Mouse (Mus musculus) heart, postnatal 0 days (tissue): ENCODE results near the gene Pdia6.

Experiments
- CTCF ChIP-seq: IDR thresholded peaks from 2 replicates; pipeline ENCODE4 v1.5.1; 2016; ENCODE audit warnings: antibody characterized with exemption, control low read depth, low read depth
- EP300 ChIP-seq: IDR thresholded peaks from 2 replicates; pipeline ENCODE4 v1.6.1; 2016; ENCODE audit warnings: antibody characterized with exemption, low read depth

DNA sequence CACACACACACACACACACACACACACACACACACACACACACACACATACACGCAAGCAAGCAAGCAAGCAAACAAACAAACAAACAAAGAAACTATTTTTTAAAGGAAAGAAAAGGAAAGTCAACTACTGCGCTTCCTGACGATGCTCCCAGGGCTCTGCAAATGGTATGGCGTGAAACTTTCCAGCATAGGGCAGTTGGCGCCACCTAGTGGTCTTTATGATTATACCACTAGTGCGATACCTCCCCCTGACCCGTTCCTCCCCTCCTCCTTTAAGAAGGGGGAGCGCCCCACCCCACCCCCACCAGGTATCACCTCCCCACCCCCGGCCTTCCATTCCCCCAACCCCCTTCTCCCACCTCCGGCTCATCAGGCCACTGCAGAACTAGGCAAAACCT, 9.4 kb upstream of the Pdia6 start:
- TF ChIP-seq CTCF (peak; percentile 72), EP300 (no peak)
